Mouse (Mus musculus): ENCODE measurements at regions not wholly inside any gene's neighbourhood (a gene's known extent, or its start where the extent isn't known, plus 50 kb on each side); places are given as distances from the start of the nearest gene placed in this dataset.

GRCm38 (mm10) chr1:33031991-33032390 is 484.9 kb upstream of the Gm5415 start:
- Histone ChIP-seq H3K27ac (replicated peaks) (no peak overlapping the region), H3K36me3 (no peaks in the 10 kb centered on the region), H3K27me3 (no peaks in the 10 kb centered on the region), H3K4me3 (no peak overlapping the region), H3K9me3 (no peaks in the 10 kb centered on the region), H3K4me2 (no peak overlapping the region), H3K4me1 (replicated peaks) (peaks cover 2% of the 10 kb centered on the region), H3K9ac (no peak overlapping the region)
- WGBS = 79% methylated on average over 3 of the region's 3 CpGs
- no peak for ATAC-seq (ENCODE audit: low FRiP score, low read depth)

GRCm38 (mm10) chr1:33026683-33027415 is 479.8 kb upstream of the Gm5415 start:
- no peak overlapping the region for H3K27ac ChIP-seq (replicated peaks)

GRCm38 (mm10) chr1:33025379-33025778 is 478.3 kb upstream of the Gm5415 start:
- H3K9me3 ChIP-seq = no peaks in the 10 kb centered on the region
- no peak overlapping the region for H3K4me2 ChIP-seq
- H3K4me1 ChIP-seq (replicated peaks) = peaks cover 13% of the 10 kb centered on the region
- H3K27ac ChIP-seq (replicated peaks) = no peak overlapping the region
- no peaks in the 10 kb centered on the region for H3K36me3 ChIP-seq
- H3K27me3 ChIP-seq = no peaks in the 10 kb centered on the region
- no peak overlapping the region for H3K4me3 ChIP-seq
- no peak overlapping the region for H3K9ac ChIP-seq
- ATAC-seq (ENCODE audit: low FRiP score, low read depth) = peak; percentile 77
- 51% methylated on average over 7 of the region's 7 CpGs for WGBS

More at GRCm38 (mm10) chr1:33026683-33027415, 479.8 kb upstream of the Gm5415 start:
- Histone ChIP-seq H3K9ac (no peak overlapping the region), H3K4me2 (no peak overlapping the region), H3K36me3 (no peaks in the 10 kb centered on the region), H3K27me3 (no peaks in the 10 kb centered on the region), H3K4me1 (replicated peaks) (peaks cover 13% of the 10 kb centered on the region), H3K4me3 (no peak overlapping the region), H3K9me3 (no peaks in the 10 kb centered on the region)
- peak; percentile 69; the same call in 1 of the 2 replicates for ATAC-seq (ENCODE audit: low FRiP score, low read depth)
- WGBS = 28% methylated on average over 8 of the region's 8 CpGs

DNA sequence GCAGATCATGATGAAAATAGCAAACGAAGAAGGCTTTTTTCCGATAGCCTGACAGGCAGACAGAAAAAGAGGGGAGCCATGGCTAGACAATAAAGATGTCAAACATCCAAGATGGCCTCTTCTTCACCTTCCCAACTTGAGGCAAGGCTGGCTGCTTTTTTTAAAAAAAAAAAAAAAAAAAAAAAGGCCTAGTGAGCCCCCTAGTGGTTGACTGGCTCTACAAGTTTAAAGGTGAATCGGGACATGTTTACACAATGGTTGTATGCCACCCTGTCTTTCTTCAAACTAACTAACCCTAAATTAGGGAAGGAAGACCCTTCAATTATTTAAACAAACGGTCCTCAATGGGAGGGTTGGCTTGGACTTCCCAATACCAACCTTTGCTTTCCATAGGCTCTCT is 475.8 kb upstream of the Gm5415 start:
- ATAC-seq (ENCODE audit: low FRiP score, low read depth) = no peak
- no peak overlapping the region for H3K4me2 ChIP-seq
- no peak overlapping the region for H3K4me3 ChIP-seq
- H3K27me3 ChIP-seq = no peaks in the 10 kb centered on the region
- no peak overlapping the region for H3K9ac ChIP-seq
- H3K36me3 ChIP-seq = no peaks in the 10 kb centered on the region
- WGBS = 85% methylated on average over 4 of the region's 4 CpGs
- H3K9me3 ChIP-seq = no peaks in the 10 kb centered on the region
- H3K4me1 ChIP-seq (replicated peaks) = peaks cover 13% of the 10 kb centered on the region
- H3K27ac ChIP-seq (replicated peaks) = no peak overlapping the region

DNA sequence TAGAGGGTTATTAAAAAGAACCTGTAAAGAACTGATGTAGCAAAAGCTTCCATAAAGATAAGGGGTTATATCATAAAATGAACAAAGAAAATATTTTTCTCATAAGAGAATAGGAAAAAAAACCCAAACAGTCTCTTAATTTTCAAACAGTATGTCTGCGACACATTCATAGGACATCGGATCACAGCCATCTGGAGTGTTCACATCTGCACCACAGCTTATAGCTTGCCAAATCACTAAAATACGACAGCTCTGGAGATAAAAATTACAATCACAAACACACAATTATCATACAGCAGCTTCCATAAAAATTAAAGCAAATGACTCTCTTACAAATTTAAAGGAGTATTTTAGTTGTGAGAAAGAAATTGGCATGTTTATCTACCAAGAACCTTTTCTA is 456.9 kb upstream of the Gm5415 start:
- Histone ChIP-seq H3K27ac (replicated peaks) (no peak overlapping the region), H3K9me3 (no peaks in the 10 kb centered on the region), H3K4me3 (no peak overlapping the region), H3K27me3 (no peaks in the 10 kb centered on the region), H3K4me1 (replicated peaks) (no peaks in the 10 kb centered on the region), H3K36me3 (no peaks in the 10 kb centered on the region), H3K4me2 (no peak overlapping the region), H3K9ac (no peak overlapping the region)
- ATAC-seq (ENCODE audit: low FRiP score, low read depth) = no peak
- WGBS = 85% methylated on average over 3 of the region's 3 CpGs

DNA sequence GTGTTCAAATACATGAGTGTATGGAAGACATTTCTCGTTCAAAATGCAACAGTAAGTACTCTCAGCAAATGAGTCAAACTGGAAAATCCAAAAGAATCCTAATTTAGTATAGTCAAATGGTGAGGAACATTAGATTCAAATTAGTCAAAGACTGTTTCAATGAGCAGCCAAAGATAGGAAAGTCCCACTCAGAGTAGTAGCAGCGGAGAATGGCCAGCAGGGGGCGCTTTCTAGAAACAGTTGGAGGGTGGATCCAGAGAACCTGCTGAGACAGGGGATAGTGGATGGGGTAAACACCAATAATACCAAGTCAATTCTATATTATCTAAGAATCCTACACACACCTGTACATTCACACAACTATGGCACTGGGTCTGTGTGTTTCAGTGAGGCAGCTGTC is 417.9 kb upstream of the Gm5415 start:
- Histone ChIP-seq H3K27ac (replicated peaks) (no peak overlapping the region), H3K36me3 (no peaks in the 10 kb centered on the region), H3K4me3 (no peak overlapping the region), H3K4me1 (replicated peaks) (no peaks in the 10 kb centered on the region), H3K9ac (no peak overlapping the region), H3K27me3 (no peaks in the 10 kb centered on the region), H3K9me3 (no peaks in the 10 kb centered on the region), H3K4me2 (no peak overlapping the region)
- no peak for ATAC-seq (ENCODE audit: low FRiP score, low read depth)
- WGBS = 67% methylated on average over 3 of the region's 3 CpGs

DNA sequence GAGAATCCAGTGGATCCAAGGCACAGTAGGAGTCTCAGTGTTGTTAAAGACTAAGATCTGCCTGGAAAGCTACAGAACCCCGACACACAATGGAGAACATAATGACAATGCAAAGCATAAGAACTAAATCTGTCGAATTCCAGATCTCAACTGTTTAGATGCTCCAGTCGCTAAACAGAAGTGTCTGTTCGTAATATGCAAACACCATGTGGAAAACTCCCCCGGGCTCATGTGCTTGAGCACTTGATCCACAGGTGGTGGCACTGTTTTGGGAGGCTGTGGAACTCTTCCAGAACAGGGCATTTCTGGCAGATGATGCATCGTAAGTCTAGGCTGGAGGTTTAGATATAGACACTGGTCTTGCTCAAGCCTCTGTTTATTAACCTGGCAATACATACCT is 412.2 kb upstream of the Gm5415 start:
- Histone ChIP-seq H3K36me3 (no peaks in the 10 kb centered on the region), H3K4me2 (no peak overlapping the region), H3K27ac (replicated peaks) (no peak overlapping the region), H3K4me1 (replicated peaks) (no peaks in the 10 kb centered on the region), H3K27me3 (no peaks in the 10 kb centered on the region), H3K9me3 (no peaks in the 10 kb centered on the region), H3K4me3 (no peak overlapping the region), H3K9ac (no peak overlapping the region)
- WGBS = 88% methylated on average over 6 of the region's 6 CpGs
- ATAC-seq (ENCODE audit: low FRiP score, low read depth) = no peak

DNA sequence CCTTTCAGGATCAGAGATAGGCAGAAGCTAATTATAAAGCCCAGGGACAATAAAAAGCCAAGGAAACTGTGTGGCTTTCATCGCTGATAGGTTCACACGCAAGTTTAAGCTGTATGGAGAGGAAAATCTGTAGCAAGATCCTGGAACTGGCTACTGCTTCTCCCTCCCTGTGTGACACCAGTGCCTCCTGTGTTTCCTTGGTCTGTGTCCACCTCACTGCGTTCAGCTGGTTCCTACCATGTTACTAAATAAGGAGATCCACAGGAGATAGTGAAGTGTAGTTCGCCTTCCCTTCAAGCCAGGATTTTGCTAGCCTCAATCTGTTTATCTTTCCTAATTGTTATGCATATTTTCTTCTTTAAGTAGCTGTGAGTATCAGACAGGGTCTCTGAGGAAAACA is 399.2 kb upstream of the Gm5415 start:
- no peak overlapping the region for H3K4me2 ChIP-seq
- H3K36me3 ChIP-seq = no peaks in the 10 kb centered on the region
- no peak overlapping the region for H3K4me3 ChIP-seq
- H3K27me3 ChIP-seq = no peaks in the 10 kb centered on the region
- H3K4me1 ChIP-seq (replicated peaks) = no peaks in the 10 kb centered on the region
- H3K27ac ChIP-seq (replicated peaks) = no peak overlapping the region
- ATAC-seq (ENCODE audit: low FRiP score, low read depth) = 0 out of 2 replicates have a peak, but pooled peaks have one; percentile 19
- H3K9ac ChIP-seq = no peak overlapping the region
- H3K9me3 ChIP-seq = no peaks in the 10 kb centered on the region
- 72% methylated on average over 4 of the region's 4 CpGs for WGBS

DNA sequence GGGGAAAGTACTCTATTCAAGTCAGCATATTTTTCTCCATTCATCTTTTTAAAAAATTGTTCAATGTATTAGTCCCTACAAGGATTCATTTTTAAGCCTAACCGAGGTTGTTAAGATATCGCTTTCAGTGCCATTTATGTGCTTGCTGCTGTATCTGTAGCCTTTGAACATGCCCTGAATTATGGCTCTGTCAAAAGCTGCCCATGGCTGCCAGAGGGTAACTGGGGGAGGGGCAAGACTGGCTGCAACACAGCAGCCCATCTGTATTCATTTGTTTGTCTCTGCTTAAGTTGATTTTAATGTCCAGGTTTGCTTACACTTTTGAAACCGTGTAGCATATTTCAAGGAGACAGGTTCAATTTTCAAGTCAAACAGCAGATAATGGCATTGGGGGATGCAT is 383.3 kb upstream of the Gm5415 start:
- Histone ChIP-seq H3K4me3 (no peak overlapping the region), H3K4me2 (no peak overlapping the region), H3K9me3 (no peaks in the 10 kb centered on the region), H3K36me3 (no peaks in the 10 kb centered on the region), H3K27me3 (no peaks in the 10 kb centered on the region), H3K4me1 (replicated peaks) (0 out of 2 replicates have a peak, but pooled peaks cover 3% of the 10 kb centered on the region), H3K9ac (no peak overlapping the region), H3K27ac (replicated peaks) (no peak overlapping the region)
- ATAC-seq (ENCODE audit: low FRiP score, low read depth) = no peak
- 51% methylated on average over 3 of the region's 3 CpGs for WGBS

- no peak for ATAC-seq (ENCODE audit: low FRiP score, low read depth)
- H3K27me3 ChIP-seq = no peaks in the 10 kb centered on the region
- no peak overlapping the region for H3K4me3 ChIP-seq
Observed at GRCm38 (mm10) chr1:32902437-32902836, 355.3 kb upstream of the Gm5415 start.

DNA sequence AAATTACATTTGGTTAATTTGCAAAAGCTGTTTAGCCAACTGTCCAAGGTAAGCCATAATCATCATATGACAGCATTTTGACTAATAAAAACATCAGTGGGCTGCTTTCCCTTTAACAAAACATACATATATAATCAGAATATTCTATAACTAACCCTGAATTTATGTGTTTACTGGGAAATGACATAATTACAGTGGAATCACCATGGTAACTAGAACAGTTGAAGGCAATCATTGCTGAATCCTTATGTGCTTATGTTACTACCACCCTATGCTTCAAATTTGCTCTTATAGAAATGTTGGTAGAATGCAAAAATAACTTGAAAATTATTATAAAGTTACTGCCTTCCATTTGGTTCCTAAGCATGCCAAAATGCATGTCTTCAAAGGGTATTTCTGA is 340.6 kb upstream of the Gm5415 start:
- no peak overlapping the region for H3K4me2 ChIP-seq
- ATAC-seq (ENCODE audit: low FRiP score, low read depth) = no peak
- no peak overlapping the region for H3K9ac ChIP-seq
- H3K27me3 ChIP-seq = no peaks in the 10 kb centered on the region
- H3K36me3 ChIP-seq = no peaks in the 10 kb centered on the region
- no peaks in the 10 kb centered on the region for H3K9me3 ChIP-seq
- no peak overlapping the region for H3K27ac ChIP-seq (replicated peaks)
- no peak overlapping the region for H3K4me3 ChIP-seq
- H3K4me1 ChIP-seq (replicated peaks) = no peaks in the 10 kb centered on the region

More at GRCm38 (mm10) chr1:32902437-32902836, 355.3 kb upstream of the Gm5415 start:
- no peaks in the 10 kb centered on the region for H3K9me3 ChIP-seq
- no peaks in the 10 kb centered on the region for H3K36me3 ChIP-seq
- H3K9ac ChIP-seq = no peak overlapping the region
- H3K27ac ChIP-seq (replicated peaks) = no peak overlapping the region
- no peaks in the 10 kb centered on the region for H3K4me1 ChIP-seq (replicated peaks)
- H3K4me2 ChIP-seq = no peak overlapping the region

- H3K27ac ChIP-seq (replicated peaks) = no peak overlapping the region
- no peaks in the 10 kb centered on the region for H3K9me3 ChIP-seq
- no peaks in the 10 kb centered on the region for H3K27me3 ChIP-seq
- no peaks in the 10 kb centered on the region for H3K4me1 ChIP-seq (replicated peaks)
- WGBS = 76% methylated on average over 8 of the region's 8 CpGs
- ATAC-seq (ENCODE audit: low FRiP score, low read depth) = no peak
- H3K36me3 ChIP-seq = no peaks in the 10 kb centered on the region
- no peak overlapping the region for H3K9ac ChIP-seq
- H3K4me3 ChIP-seq = no peak overlapping the region
- no peak overlapping the region for H3K4me2 ChIP-seq
Observed at GRCm38 (mm10) chr1:32872920-32873319, 325.8 kb upstream of the Gm5415 start.

DNA sequence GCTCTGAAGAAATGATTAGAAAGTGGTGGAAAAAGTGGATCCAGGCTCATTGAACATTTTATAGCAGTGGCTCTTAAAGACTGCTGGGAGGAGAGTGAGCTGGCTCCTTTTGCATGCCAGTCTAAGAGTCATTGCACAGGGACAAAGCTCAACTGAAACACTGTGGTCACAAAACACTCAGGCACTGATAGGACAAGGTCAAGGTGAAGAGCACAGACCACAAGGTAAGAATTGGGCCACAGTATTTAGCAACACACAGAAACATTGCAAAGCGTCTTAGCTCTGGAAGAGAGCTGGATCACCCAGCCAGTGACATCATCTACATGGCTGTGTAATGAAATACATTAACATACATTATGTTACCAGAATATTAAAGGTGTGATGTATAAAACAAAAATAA is 319.0 kb upstream of the Gm5415 start:
- no peaks in the 10 kb centered on the region for H3K9me3 ChIP-seq
- 79% methylated on average over 1 of the region's 1 CpGs for WGBS
- no peak overlapping the region for H3K9ac ChIP-seq
- ATAC-seq (ENCODE audit: low FRiP score, low read depth) = no peak
- no peaks in the 10 kb centered on the region for H3K27me3 ChIP-seq
- H3K36me3 ChIP-seq = no peaks in the 10 kb centered on the region
- H3K4me1 ChIP-seq (replicated peaks) = no peaks in the 10 kb centered on the region
- no peak overlapping the region for H3K27ac ChIP-seq (replicated peaks)
- no peak overlapping the region for H3K4me3 ChIP-seq
- H3K4me2 ChIP-seq = no peak overlapping the region

All from hindbrain, embryonic 15.5 days (tissue).